Mouse (Mus musculus) lung, adult 18-20 months (tissue): ENCODE measurements around the gene Clcnka.

Experiments used
- DNase-seq, 2 experiments: peaks; one replicate each; pipeline ENCODE4 v3.0.0; 2022; ENCODE audit warnings: mixed read lengths in 2 of 2

Clcnka gene

DNA sequence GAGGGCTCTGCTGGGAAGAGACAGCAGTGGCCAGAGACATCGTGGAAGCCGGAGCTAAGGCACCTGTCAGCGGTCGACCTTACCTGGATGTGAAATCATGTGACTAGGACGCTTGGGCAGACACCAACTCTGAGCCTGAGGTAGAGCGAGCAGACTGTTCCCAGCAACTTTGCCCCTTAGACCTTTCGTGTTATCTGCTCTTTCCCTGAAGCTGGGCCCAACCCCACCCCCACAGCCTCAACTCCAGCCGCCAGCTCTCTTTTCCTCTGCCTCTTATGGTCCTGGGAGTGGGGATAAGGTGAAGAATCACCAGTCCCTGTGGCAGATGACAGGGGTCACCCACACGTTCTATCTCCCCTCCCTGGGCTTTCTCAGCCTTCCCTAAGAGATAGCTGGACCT is 22.4 kb upstream of the Clcnka start:
- DNase-seq, result no peak

DNA sequence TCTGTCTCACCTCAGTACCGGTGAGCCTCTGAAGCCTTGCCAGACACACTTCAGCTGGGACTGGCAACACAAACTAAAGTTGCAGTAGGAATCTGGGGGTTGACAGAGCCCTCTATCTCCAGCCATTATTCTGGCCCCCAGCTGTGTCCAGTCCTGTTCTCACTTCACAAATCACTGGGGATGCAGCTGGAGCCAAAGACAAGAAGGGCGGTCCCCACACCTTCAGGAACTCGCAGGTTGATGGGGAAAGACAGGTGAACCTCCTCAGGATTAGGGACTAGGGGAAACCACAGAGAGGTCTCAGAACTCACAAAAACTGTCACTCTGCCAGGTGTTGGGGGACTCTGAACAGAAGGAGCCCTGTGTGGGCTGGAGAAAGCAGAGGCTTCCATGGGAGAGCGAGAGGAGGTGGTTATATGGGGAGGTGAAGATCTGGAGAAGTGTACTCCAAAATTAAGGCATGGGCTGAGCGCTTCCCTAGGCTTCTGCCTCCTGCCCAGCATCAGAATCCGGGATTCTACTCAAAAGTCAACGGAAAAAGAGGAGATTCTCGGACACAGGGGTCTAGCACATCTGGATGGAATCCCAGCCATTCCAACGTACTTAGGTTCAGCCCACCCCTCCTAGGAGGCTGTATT is 21.8 kb upstream of the Clcnka start, which contains the start of gene Hspb7:
TSS of gene Hspb7 (plus strand) at position 588 of the 638 bp plus-strand sequence.
- no peak for DNase-seq

DNA sequence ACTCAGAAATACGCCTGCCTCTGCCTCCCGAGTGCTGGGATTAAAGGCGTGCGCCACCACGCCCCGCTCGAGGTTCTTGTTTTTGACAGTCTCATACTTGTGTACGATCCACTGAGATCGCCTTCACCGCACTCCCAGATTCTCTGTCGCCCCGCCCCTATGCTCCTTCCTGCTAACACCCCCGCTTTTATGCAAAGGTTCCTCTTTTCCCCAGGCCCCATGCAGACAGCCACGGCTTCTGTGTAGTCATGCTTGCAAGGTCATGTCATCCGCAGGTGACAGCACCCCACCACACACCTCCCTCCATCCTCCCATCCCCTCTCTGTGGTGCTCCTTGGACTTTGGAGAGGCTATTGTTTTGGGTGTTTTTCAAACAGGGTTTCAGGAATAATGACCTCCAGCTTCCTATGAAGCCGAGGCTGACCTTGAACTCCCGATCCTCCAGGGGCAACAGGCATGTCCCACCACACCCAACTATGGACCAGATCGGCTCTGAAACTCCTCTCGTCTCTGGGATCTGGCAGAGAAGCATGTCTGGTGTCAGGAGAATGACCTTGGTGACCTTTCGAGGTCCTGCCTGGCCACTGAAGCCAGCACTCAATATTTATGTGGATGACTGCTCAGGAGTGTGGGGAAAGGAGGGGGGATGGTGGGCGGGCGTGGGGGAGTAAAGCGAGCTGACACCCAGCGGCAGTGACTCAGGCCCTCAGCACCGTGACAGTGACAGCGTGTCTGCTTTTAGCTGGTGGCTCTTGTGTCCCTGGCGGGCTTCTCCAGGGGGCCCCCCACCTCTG is 21.1 kb upstream of the Clcnka start:
- DNase-seq, result peak; percentile 33 to 53

DNA sequence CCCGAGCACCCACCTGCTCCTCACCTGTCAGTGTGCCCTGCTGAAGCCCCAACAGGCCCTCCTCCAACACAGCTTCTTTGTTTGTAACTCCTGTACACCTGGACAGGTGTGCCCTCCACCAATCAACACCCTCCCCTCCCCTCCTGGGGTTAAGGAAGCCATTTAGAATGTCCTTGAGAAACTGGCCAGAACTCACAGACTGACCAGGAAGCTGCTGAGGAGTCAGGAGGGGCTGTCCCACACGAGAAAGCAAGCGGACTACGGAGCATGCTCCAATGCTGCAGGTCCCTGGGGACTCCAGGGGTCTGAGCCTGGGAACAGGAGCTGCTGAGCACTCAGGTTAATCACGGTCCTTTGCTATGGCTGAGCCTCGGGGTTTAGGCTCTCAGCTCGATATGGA is 17.4 kb upstream of the Clcnka start, which contains the start of gene Clcnkb:
TSS of gene Clcnkb (minus strand) at position 91 of the 400 bp plus-strand sequence.
- no peak for DNase-seq

DNA sequence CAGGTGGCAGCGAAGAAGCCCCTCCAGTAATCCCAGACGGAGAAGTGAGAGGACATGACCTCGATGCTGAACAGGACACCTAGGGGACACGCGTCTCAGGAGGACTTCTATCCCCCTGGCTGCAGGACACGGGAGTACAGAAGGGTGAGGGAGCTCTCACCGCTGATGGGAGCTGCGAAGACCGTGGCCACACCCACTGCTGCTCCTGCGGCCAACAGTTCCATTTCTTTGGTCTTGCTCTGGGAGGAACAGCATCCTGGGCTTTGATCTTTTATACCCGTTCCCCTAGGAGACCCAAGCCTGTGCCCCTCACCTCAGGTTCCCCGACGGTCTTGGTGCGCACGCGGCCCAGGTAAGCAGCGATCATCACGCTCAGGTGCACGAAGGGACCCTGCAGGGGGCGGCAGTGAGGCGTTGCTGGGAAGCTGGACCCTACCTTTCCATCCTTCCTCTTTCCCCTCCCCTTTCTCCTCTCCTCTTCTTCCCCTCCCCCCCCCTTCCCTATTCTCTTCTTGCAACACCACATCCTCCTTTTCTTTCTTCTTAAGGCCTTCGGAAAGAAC is 13.0 kb upstream of the Clcnka start:
- DNase-seq, result no peak

DNA sequence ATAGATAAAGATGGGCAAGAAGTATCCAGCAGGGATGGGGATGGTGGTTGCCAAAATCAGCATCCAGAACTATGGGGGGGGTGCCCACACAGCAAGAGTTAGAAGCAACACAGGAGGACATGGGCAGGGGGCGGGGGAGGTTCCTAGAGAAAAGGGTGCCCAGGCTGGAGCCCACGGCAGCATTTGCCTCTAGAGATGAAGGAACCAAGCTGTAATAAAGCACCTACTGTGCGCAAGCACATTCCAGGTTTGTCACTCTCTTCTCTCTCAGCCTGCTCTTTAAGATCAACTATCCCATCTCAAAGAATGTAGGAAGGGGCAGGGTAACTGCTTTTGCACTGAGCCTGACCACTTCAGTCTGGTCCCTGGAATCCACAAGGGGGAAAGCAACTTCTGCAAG is 10.1 kb upstream of the Clcnka start:
- no peak for DNase-seq

DNA sequence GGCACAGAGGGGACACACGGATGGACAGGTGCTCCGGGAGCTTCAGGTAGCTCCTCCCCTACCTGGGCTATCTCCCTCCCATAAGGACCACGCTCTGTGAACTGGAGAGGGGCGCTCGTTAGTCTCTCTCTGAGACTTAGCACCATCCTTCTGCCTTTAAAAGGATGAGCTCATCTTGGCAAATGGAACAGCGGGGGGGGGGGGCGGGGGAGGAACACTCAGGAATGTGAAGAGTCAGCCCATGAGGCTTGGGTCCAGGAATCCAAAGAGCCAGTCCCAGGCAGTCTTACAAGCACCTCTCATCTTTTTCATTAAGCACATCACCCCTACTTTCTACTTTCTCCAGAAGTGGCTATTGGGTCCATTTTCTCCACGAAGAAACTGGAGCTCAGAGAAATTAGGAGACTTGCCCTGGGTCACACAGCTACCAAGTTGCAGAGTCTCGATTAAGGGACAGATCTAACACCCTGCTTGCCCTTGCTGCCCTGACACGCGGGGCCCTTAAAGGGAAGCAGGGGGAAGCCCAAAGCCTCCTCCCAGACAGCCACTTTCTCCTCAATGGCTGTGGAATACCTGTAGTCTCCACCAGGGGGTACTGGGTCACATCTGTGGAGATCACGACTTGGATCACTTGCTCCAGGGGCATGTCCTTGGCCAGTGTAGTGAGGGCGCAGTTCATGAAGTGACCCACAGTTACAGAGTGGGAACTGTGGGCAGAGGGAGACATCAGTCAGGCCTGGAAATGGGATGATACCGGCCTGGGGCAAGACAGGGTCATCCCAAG is 8.2 kb upstream of the Clcnka start:
- peak; percentile 42 to 52 for DNase-seq

DNA sequence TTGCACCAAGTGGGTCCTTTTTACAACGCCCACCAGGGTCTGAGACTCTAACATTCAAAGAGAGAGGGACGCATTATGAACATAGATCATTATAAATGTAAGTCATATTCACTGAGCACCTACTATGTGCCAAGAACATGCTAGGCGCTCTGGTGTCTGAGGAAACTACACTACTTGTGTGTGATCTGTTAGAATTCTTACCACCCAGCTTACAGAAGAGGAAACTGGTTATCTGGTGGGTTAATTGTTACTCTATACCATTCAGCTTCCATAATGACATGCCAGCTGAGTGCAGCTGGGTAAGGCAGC is 6.7 kb upstream of the Clcnka start:
- DNase-seq, result no peak

DNA sequence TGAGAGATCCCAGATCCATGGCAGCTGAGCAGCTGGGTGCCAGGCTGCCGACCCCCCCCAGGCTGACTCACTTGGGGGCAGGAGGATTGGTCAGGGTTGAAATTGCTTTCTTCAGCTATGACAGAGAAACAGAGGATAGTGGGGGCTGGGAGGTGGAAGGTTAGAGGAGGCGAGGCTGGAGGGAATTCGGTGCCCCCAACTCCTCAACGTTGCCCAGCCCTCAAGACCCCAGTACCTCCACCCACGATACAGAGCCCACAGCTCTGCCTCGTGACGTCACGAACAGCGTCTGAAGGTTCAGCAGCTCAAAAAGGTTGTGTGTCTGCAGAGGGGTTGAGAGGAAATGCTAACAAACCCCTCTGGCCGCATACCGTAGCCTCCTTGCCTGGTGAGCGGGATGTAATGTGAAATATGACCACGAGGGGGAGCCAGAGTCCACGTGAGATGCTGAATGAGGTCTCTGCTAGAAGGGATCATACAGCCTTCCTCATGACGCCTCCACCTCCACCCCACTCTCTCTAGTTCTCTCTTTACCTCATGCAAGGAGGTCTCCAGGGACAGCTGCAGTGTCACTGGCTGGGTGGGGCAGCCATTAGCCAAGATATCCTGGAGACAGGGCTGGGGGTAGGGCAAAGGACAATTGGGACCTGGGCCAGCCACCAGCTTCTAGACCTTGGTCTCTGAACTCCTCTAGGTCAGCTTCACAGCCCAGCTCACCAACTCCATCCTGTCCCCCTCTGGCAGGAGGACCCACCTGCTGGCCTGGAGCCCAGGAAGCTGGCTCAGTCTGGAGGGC is 6.2 kb upstream of the Clcnka start:
- peak; percentile 79 for DNase-seq

DNA sequence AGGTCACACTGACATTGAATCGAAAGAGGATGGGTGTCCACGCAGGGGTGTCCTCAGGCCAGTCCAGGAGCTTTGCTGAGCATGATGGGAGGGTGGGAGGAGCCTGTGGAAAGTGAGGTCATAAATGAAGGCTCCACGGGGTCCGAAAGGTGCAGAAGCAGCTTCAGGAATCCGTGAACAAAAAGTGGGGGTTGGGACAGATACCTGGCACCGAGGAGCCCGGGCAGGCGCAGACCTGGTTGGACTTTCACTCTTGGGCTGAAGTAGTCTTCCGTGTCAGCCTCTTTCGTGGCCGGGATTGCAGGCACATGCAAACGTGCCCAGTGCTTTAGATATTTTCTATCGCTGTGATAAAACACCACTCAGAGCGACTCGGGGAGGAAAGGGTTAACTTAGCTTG is 1.6 kb upstream of the Clcnka start:
- DNase-seq, result no peak

DNA sequence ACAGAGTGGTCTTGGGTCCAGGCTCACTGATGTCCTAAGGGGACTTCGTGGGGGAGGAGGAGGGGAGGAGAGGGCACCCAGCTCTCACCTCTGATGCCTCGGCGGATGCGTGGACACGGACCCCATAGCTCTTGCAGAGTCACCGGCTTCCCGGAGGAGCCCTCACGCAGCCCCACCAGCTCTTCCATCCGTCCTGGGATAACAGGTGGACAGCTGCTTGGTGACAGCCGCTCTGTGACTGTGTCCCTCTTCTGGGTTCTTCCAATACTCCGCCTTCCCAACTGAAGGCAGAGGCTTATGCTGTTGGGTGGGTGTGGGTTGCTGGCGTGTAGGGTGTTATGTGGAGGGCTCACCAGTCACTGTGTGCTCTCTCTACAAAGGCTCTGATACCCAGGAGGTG is 663 bp downstream of the Clcnka start:
- DNase-seq, result no peak

DNA sequence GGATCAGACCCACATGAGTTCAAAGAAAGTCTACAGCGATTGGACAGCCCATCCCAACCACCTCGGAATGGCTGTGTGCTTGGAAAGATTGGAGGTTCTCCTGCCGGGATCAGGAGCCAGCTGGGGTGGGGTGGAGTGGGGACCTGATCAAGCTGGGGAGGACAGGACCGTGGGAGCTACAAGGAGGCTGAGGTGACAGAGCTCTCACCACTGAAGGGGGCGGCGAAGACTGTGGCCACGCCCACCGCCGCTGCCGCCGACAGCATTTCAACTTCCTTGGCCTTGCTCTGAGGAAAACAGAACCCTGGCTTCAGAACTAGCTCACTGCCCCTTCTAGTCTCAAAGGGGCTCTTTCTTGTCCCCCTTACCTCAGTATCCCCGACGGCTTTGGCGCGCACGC is 3.8 kb downstream of the Clcnka start:
- no peak for DNase-seq

DNA sequence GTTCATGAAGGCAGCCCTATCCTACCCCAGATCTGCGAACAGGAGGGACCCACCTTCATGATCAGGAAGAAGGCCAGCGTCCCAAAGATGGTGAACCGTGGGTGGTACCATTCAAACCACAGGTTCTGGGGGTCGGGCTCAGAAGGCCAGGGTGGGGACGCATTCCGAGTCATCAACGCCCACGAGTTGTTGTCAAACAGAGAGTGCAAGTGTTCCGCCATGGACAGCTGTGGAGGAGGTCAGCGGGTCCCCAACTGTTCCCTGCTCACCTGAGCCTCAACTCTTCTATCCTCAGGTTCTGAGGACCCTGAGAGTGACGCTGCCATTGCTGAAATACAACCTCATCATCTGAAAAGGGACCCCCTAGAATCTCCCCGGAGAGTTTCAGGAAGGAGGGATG is 7.2 kb downstream of the Clcnka start:
- DNase-seq, result no peak

DNA sequence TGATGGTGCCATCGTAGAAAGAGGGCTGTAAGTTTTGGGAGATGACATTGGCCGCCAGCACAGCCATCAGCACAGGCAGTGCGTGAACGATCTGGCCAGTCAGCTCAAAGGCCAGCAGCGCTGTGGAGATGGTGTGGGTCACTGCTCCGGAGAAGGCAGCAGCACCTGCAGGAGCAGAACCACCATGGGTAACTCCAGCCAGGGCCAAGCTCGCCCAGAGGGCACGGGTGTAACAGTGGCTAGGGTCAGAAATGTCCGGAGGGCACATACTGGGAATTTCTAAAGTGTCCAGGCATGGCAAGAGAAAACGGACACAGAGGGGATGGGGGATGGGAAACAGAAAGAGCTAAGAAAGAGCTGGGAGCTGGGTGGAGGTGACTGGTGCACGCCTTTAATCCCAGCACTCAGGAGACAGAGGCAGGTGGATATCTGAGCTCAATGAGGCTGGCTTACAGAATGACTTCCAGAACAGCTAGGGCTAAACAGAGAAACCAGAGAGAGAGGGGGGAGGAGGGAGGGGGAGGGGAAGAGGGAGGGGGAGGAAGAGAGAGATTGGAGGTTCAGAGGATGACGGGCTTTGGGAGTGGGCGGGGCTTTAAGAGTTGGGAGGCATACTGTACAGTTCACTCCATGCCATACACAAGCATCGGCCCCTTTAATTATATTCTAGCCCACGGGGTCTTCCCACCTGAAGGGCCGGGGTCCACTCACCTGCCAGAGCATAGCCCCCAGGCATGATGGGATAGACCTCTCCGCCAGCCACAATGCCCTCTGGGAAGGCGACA is 9.0 kb downstream of the Clcnka start:
- no peak for DNase-seq

DNA sequence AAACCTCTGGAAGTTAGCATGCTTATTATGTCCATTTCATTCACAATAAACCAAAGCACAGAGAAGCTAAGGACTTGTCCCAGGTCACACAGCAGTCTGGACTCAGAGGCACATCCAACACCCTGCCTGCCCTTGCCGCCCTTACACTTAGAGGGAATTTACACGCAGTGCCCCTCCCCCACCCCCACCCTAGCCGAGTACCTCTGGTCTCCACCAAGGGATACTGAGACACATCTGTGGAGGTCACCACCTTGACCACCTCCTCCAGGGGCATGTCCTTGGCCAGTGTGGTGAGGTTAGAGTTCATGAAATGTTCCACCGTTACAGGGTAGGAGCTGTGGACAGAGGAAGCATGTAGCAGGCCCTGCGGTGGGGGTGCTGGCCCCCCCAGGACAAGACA is 10.6 kb downstream of the Clcnka start:
- no peak for DNase-seq

DNA sequence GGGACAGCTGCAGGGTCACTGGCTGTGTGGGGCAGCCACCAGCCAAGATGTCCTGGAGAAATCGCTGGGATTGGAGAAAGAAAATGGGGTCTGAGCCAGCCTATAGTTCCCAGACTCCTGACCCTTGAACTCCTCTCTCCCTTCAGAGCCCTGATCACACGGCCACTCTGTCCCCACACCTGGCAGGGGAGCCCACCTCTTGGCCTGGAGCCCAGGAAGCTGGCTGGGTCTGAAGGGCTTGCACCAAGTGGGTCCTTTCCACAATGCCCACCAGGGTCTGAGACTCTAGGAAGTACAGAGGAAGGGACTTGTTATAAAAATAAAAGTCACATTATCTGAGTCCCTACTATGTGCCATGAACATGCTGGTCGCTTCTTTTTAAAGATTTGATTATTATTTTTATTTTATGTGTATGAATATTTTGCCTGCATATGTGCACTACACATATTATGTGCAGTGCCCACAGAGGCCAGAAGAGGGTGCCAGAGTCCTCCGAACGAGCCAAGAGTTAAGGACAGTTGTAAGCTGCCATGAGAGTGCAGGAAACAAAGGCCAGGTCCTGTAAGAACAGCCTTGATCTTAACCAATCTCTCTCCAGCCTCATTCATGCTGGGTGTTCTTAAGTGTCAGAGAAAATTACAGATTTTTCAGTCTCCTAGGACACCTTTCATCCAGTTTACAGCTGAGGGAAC is 11.3 kb downstream of the Clcnka start:
- DNase-seq, result peak; percentile 68 to 76

DNA sequence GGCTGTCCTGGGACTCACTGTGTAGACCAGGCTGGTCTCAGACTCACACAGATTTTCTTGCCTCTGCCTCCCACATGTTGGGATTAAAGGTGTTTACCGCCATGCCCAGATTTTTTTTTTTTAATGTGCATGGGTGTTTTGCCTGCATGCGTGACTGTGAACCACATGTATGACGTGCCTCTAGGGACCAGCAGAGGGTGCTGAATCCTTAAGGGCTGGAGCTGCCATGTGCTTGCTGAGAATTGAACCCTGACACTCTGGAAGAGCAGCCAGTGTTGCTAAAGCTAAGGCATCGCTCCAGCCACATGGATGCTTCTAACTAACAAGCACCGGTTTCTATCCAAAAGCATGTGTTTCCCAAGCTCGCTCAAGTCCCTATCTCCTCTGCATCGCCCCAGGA is 12.4 kb downstream of the Clcnka start:
- DNase-seq, result no peak

DNA sequence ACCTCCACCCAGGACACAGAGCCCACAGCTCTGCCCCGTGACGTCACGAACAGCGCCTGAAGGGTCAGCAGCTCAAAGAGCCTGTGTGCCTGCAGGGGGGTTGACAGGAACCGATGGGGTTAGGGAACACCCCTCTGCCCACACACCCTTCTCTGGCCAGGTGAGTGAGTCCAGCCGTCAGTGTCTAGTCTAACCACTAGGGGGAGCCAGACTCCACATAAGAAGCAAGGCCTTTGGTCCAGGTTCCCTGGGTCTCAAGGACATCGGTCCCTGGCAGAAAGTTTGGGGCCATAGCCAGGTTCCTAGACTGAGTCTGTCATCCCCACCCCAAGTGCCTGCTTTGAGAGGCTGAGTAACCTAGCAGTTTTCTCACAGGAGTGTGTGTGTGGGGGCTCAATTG is 13.2 kb downstream of the Clcnka start:
- DNase-seq, result peak; percentile 32 to 54

DNA sequence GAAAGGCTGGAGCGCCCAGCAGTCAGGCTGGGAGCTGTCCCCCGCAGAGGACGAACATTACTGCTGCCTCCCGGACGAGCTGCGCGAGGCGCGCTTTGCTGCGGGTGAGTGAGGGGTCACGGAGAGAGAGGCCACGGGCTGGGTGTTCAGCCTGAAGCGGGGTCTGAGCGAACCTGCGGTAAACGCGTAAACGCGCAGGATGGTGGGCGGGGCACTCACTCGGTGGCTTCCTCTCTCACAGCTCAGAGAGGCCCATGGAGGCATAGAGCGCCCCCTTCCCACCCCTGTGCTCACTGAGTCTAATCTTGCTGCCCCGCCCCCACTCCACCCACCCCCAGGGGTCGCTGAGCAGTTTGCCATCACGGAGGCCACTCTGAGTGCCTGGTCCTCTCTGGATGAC is 16.1 kb downstream of the Clcnka start:
- DNase-seq, result no peak

DNA sequence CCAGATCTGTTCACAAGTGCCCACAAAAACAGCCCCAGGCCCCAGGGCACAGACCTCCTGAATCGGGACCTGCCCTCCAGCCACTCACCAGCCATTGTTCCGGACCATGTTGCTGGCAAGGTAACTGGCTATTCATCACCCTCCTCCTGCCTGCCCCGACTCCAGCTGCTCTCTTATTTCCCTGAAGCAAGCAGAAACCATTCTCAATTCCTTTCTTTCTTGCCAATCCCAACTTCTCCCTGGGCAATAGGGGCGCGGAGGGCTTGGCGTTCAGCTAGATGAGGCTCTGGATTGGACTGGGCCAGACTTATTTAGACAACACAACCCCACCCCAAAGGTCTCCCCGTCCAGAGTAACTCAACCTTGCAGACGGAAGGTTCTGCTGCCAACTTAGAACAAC is 18.9 kb downstream of the Clcnka start:
- no peak for DNase-seq

DNA sequence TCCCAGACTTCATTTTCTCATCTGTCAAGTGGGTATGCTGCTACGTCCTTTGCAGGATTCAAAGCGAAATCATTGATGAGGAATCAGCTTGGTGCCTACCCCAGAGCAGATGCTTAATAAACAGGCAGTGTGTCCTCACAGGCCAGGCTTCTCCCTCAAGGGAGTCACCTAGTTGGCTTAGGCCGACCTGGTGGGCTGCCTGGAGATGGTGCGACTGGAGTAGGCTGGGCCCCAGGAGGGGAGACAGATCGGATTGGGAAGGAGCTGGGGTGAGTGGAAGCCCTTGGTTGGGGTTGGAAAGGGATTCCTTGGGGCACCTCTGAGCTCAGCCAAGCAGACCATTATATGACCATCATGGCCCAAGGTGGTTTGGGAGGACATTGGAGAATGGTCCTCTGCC is 26.1 kb downstream of the Clcnka start:
- no peak for DNase-seq
